Mouse (Mus musculus): ENCODE measurements at regions not wholly inside any gene's neighbourhood (a gene's known extent, or its start where the extent isn't known, plus 50 kb on each side); places are given as distances from the start of the nearest gene placed in this dataset.
A peak's percentile ranks its signal among the peaks of the same experiment; 100 is the strongest.
"Not testable (repeated sequence)": the region's sequence is repeated elsewhere in the genome, so short reads cannot be mapped to it uniquely, and the experiment has no call there.

GRCm38 (mm10) chr7:60733331-60733994 lies 593.4 kb upstream of the Snrpn start:
- DNase-seq (ENCODE audit: low read depth), result not testable (repeated sequence)

- DNase-seq (ENCODE audit: low read depth), result peak; percentile 4
Measured at GRCm38 (mm10) chr7:60728108-60728721, 588.2 kb upstream of the Snrpn start.

Data from induced T-regulatory cell, adult 2 months (primary cell).